Mouse (Mus musculus): ENCODE results near the gene Tshr.
"Not testable (repeated sequence)": the region's sequence is repeated elsewhere in the genome, so short reads cannot be mapped to it uniquely, and the experiment has no call there.

Gene Tshr

GRCm38 (mm10) chr12:91384281-91385017, at the start of gene Tshr, which contains the start of gene Cep128:
Gene Tshr, plus strand, starts transcription at chr12:91384563.
Gene Cep128, minus strand, starts transcription at chr12:91384409.
- DNase-seq (ENCODE audit: inconsistent age in 2 of 2, low spot score in 1 of 2): peak; percentile 92 to 97

DNA sequence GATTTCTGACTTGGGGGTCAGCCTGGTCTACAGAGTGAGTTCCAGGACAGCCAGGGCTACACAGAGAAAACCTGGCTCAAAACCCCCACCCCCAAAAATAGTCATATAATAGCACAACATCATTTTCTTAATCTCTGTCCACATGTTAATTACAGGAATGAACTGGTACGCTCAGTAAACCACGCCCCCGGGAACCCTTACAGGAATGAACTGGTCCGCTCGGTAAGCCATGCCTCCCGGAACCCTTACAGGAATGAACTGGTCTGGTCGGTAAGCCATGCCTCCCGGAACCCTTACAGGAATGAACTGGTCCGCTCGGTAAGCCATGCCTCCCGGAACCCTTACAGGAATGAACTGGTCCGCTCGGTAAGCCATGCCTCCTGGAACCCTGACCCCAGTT, 45.7 kb upstream of the Tshr start:
- not testable (repeated sequence) for DNase-seq (ENCODE audit: inconsistent age in 2 of 2, low spot score in 1 of 2)

DNA sequence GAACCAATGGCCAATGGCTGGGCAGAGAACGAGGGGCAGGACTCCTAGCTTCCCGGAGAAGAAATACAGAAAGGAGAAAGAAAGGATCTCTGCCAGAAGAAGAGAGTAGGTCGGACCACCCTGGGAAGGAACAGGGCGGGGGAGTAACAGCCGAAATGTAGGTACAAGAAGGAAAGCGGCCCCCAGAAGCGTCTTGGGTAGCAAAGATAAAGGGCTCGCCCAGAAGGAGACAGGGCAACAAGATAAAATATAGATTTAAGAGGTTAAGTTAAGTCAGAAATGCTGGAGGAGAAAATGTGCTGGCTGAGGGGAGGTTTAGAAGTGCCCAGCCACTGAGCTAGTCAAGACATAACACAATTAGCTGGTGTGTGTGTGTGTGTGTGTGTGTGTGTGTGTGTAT, 30.6 kb upstream of the Tshr start:
- no peak for DNase-seq (ENCODE audit: inconsistent age in 2 of 2, low spot score in 1 of 2)

DNA sequence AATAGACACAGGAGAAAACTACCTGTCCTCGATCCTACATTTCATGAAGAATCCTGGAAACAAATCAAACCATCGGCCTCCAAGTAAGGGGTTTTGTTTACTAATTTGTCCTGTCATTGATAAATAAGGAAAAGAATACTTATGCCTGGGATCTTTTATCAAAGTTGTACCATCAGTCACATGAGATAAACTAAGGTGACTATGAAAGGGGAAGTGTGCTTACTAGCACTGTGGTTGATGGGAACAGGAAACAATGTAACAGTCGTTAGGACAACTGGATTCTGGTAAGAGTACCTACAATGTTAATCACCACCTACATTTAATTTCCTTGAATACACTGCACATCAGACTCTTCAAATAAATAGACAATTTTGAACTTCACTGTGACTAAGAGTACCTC, 15.2 kb upstream of the Tshr start:
- no peak for DNase-seq (ENCODE audit: inconsistent age in 2 of 2, low spot score in 1 of 2)

DNA sequence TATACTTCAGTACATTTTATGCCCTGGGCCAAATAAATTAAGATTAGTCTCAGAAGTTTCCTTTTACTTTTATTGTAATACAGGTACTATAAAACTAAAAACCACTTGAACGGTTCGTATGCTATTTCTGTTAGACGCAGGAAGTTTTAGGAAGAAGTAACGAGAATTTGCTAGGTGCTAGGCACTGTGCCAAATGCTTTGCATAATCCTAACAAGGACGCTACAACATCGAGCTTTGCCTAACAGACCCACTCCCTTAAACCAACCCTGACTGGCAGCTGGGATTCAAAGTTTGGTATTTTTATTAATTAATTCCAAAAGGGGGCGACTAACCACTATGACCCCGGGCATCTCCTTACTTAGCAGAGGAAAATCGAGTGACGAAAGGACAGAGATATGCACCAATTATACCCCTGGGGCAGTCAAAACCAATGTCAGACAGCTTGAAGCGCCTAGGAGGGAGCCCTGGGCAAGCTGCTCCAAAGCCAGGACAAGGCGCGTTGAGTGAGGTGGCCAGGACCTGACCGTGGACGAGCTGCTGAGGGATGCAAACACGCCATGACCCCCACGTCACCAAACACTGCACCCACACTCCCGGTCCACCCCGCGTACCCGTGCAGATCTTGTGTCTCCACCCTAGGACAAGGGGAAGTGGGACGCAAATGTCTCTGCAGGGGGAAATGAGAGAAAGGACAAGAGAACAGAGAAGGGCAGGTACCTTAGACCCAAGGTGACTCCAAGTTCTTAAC, 673 bp upstream of the Tshr start:
- DNase-seq (ENCODE audit: inconsistent age in 2 of 2, low spot score in 1 of 2): no peak

DNA sequence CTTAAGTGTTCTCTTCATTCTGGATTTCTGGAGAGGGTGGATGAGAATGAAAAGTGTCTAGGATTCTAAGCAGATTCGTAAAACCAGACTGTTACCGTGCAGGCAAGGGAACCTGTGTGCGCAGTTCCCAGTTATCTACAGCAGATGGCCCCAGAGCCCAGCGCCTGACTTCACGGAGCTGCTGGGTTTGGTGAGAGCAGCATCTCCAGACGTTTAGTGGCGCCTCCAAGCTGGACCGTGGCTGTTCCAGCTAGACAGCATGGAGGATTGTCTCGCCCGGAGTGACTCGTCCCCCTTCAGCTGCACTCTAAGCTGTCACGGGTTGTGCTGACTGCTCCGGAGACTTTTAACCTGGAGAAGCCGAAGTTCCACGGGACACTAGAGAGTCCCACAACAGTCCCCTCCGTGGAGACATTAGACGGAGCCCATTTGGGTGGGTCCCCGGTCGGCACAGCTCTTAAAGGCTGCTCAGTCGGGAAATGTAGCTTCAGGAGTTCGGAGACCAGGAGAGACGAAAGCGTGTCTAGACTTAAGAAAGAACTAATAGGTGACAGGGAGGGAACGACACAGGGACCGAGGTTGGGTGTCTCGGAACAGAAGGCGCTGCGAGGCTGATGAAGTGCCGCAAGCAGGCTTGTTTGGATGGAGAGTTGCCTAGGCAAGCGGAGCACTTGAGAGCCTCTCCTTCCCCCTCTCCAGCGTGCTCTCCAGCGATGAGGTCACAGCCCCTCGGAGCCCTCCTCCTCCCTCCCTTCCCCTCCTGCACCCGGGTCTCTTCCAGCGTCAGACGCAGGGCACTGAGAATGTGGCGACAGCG, 16.1 kb downstream of the Tshr start:
- peak; percentile 49 to 84 for DNase-seq (ENCODE audit: inconsistent age in 2 of 2, low spot score in 1 of 2)

DNA sequence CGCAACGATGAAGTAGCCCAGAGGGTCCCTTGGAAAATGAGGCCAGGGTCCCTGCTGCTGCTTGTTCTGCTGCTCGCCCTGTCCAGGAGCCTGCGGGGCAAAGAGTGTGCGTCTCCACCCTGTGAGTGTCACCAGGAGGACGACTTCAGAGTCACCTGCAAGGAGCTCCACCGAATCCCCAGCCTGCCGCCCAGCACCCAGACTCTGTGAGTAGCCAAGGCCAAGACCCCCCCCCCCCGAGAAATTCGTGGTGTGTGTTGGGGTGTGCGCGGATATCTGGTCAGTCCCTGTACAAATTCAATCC, 16.6 kb downstream of the Tshr start:
- DNase-seq (ENCODE audit: inconsistent age in 2 of 2, low spot score in 1 of 2): no peak

DNA sequence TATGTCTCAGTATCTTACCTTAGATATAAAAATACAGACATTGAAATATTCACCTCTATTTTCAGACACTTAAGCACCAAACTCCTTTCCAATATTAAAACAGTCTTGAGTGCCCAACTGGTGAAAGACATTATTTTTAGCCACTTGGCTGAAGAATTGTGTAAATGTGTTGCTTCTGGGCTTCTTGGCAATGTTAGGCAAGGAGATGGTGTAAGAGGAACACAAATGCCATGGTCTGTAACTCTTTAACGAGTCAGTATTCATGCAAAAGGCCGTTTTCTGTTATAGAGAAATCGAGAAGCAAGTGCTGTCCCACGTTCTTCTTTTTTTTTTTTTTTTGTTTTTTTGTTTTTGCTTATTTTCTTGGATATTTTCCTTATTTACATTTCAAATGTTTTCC, 25.9 kb downstream of the Tshr start:
- no peak for DNase-seq (ENCODE audit: inconsistent age in 2 of 2, low spot score in 1 of 2)

DNA sequence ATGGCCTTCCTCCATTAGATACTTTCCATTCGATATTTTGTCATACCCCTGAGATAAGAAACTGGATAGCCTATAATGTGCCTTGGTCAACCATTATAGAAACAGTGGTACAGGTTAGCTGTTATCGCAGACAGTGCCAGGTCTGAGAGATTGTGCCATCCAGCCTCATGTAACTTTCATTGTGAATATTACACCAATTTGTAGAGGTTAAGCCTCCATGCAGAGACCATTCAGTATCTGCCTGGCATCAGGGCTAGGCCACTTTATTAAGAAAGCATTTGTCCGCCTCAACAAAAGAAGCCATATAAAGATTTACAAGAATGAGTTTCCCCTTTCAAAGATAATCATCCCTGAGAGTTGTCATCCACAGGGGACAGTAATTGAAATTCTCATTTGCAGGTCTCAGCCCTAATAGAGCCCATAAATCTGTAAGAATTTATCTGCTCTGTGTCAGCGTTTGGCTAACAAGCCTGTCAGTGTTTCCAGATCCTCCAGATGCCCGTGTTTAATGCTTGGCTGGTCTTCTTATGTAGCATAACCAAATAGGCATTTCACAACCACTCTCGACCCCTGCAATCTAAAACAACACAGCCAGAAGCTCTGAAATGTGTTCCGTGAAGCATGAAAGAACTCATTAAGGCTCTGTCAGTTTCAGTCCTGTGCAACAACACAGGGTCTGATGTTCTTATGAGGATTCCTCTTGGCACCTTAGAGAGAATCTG, 28.3 kb downstream of the Tshr start:
- peak in 1 of 2 experiments; percentile 28 for DNase-seq (ENCODE audit: inconsistent age in 2 of 2, low spot score in 1 of 2)

- no peak for DNase-seq (ENCODE audit: inconsistent age in 2 of 2, low spot score in 1 of 2)
Measured at GRCm38 (mm10) chr12:91415112-91415511, 30.7 kb downstream of the Tshr start.

DNA sequence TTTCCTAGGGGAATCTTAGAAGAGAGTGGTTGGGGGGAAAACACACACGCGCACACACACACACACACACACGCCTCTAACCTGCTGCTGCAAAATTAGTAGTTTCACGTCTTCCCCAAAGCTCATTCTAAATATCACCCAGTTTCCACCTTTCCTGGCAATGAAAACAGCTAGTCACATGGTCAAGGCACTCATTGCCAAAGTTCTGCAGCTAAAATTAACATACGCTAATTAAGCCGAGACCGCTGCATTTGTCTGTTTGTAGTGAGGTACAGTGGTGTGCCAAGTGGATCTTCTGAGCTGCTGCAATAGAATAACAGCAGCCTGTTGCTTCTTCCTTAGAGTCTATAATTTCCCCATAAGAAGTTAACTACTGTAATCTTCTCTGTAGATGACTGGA, 32.5 kb downstream of the Tshr start:
- DNase-seq (ENCODE audit: inconsistent age in 2 of 2, low spot score in 1 of 2): no peak

DNA sequence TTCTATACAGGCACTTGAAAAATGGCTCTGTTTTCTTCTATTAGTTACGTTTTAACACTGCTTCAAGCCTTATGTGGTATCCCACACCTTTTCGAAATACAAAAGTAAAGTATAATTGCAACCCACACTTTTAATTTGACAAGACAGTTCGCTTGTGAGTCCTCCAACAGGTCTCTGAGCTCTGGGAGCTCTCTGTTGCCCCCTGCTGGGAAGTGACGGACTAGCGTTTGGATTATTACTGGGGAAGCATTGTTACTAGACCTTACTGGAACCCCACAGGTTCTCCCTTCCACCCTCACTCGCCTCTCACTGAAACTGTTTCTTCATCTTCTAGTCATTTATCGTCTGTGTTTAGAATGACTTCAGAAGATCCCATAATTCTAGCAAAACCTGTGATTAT, 34.4 kb downstream of the Tshr start:
- DNase-seq (ENCODE audit: inconsistent age in 2 of 2, low spot score in 1 of 2): peak; percentile 38 to 87

DNA sequence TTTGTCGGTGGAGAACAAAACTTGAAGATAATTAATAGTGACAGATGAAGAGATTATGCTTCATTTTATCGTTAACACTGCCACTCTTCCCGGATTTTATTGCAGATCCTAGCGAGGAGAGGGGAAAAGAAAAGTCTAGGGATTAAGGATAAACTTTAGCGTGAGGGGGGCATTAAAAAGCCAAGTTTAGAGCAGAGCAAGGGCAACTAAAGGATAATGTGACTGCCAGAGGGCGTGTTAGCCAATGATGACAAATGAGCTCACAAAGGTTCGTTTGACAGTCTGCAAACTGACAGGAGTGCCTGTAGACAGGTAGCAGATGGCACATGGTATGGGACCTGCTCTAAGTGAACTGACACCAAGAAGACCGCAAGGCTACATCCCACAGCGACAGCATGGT, 36.9 kb downstream of the Tshr start:
- DNase-seq (ENCODE audit: inconsistent age in 2 of 2, low spot score in 1 of 2): no peak

DNA sequence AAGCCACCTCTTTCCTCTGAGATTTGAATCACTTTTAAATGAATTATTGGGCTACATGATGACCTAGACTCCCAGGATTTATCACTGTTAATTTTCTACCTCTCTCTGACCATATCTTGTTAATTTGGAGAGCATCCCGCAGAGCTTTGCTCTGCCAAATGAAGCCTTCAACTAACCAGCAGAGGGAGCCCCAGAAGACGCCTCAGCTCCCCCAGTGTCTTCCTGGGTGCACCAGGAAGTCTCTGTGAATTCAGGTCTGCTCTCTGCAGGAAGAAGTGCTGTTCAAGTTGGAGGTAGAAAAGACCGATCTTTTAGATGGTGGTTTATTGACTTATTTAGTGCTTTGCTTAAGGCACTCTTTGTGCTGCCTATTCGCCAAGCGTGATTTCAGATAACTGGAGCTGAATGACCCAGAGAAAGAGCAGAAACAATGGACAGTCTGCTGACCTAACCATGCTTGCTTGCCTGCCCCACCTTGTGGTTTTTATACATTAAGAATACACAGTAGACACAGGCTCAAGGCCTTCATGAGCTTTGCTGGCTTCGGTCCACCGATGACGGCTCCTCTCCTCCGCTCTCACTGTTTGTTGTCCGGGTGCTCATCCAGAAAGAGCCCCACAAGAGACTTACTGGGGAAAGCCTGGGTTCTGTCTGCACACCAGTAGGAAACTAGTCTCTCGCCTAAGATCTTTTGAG, 38.9 kb downstream of the Tshr start:
- DNase-seq (ENCODE audit: inconsistent age in 2 of 2, low spot score in 1 of 2): peak in 1 of 2 experiments; percentile 65

- DNase-seq (ENCODE audit: inconsistent age in 2 of 2, low spot score in 1 of 2): no peak
Measured at GRCm38 (mm10) chr12:91426499-91426898, 42.1 kb downstream of the Tshr start.

GRCm38 (mm10) chr12:91427129-91427528, 42.8 kb downstream of the Tshr start:
- no peak for DNase-seq (ENCODE audit: inconsistent age in 2 of 2, low spot score in 1 of 2)

DNA sequence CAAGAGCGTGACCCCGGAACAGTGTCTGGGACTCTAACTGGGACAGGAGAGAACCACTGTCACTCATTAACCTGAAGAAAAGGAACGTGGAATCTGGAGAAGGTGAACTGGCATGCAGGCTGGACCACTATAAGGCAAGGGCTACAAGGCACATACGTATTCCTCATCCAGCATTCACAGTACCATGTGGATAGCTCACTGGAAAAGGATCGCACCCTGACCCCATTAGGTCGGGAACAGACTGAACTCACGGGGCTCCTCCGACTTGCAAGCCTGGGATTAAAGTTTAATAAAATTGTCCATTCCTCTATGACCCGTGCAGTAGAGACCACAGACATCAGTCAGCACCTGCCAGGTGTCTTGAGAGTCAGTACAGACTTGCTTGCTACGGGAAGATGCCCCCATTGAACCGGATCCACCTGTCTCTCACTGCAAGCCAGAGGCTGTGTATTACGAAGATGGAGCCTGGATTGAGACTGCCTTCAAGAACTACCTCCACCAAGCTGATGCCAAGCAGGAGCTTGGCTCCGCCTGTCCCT, 97.9 kb downstream of the Tshr start:
- DNase-seq (ENCODE audit: inconsistent age in 2 of 2, low spot score in 1 of 2): no peak

DNA sequence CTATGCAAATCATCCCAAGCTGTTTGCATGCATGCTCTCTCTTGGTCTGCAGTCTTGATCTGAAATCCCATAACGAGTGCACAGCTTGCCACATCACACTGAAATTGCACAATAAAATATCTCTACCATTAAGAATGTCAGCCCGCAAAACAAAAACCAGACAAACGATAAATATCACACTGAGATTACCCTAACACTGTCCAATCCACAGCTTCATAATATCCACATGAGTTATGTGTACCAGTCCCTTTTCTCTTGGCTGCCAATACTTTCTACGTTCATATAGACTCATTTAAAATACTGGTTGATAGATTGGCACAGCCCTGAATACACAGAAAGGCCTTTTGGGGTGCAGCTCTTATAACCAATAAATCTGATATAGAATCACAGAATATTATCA, 102.0 kb downstream of the Tshr start:
- no peak for DNase-seq (ENCODE audit: inconsistent age in 2 of 2, low spot score in 1 of 2)

DNA sequence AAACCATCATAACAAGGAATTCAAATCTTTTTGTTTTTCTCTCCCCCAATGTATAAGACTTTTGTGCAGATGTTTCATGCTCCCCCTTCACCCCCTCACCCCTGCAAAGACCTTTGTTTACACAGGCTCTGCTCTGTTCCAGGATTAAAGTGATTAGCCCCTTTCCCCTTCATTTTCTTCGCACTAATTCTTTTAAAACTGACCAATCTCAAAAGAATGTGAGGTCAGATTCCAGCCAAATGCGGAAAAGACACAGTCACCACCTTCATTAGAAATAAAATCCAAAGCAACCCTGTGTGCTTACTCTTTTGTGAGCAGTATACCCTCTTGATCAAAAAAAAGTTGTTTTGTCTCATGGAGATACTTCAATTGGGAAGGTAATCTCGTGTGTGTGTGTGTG, 104.0 kb downstream of the Tshr start:
- DNase-seq (ENCODE audit: inconsistent age in 2 of 2, low spot score in 1 of 2): no peak

GRCm38 (mm10) chr12:91495497-91496225, 111.3 kb downstream of the Tshr start:
- DNase-seq (ENCODE audit: inconsistent age in 2 of 2, low spot score in 1 of 2): no peak
